Mouse (Mus musculus): ENCODE results near the gene Engase. TPM values are rescaled to one million over a fixed set of nuclear protein-coding genes. Genes with fewer than 3 reads are reported as not detected.

The Engase gene
- polyA plus RNA-seq (2015; fragmentation: Nextera tagmentation; extraction: Ambion mirVana), result 6.5 and 8.7 TPM in 2 replicates

GRCm38 (mm10) chr11:118476396-118477373 lies at the start of gene Engase:
Gene Engase (plus strand): TSS chr11:118476829.
- peak; percentile 99 for ATAC-seq
- Histone ChIP-seq H3K9ac (ENCODE audit: low read depth, low read length) (peak within 1 kb of the TSS; percentile 82), H3K36me3 (ENCODE audit: control insufficient read depth, insufficient read depth, low read length) (no peaks in the 10 kb centered on the region), H3K27me3 (replicated peaks; ENCODE audit: control insufficient read depth, insufficient read depth, low read length) (no peaks in the 10 kb centered on the region), H3K27ac (ENCODE audit: low read depth, low read length) (peak within 1 kb of the TSS; percentile 74; the same call in 1 of the 2 replicates), H3K4me1 (ENCODE audit: control insufficient read depth, insufficient read depth, low read depth, low read length) (peaks cover 10% of the 10 kb centered on the region; the same call in 1 of the 2 replicates), H3K4me2 (ENCODE audit: low read length) (peak within 1 kb of the TSS; percentile 78), H3K9me3 (ENCODE audit: control insufficient read depth, low read length) (no peaks in the 10 kb centered on the region), H3K4me3 (ENCODE audit: low read length) (peak within 1 kb of the TSS; percentile 73)
- under 1% methylated on average over 57 of the region's 57 CpGs for WGBS

- Histone ChIP-seq H3K4me2 (ENCODE audit: low read length) (no peak overlapping the region; the same call in 1 of the 2 replicates), H3K4me1 (ENCODE audit: control insufficient read depth, insufficient read depth, low read depth, low read length) (peaks cover 30% of the 10 kb centered on the region), H3K9me3 (ENCODE audit: control insufficient read depth, low read length) (no peaks in the 10 kb centered on the region), H3K27me3 (replicated peaks; ENCODE audit: control insufficient read depth, insufficient read depth, low read length) (0 out of 2 replicates have a peak, but pooled peaks cover under 1% of the 10 kb centered on the region), H3K27ac (ENCODE audit: low read depth, low read length) (no peak overlapping the region), H3K36me3 (ENCODE audit: control insufficient read depth, insufficient read depth, low read length) (no peaks in the 10 kb centered on the region), H3K9ac (ENCODE audit: low read depth, low read length) (no peak overlapping the region), H3K4me3 (ENCODE audit: low read length) (no peak overlapping the region)
- 42% methylated on average over 3 of the region's 3 CpGs for WGBS
- ATAC-seq, result no peak
Observed at GRCm38 (mm10) chr11:118427266-118427779, 49.3 kb upstream of the Engase start.

GRCm38 (mm10) chr11:118427986-118428385 lies 48.6 kb upstream of the Engase start, which contains the start of gene C1qtnf1:
Gene C1qtnf1 (plus strand): TSS chr11:118428203.
- peaks cover 30% of the 10 kb centered on the region for H3K4me1 ChIP-seq (ENCODE audit: control insufficient read depth, insufficient read depth, low read depth, low read length)
- no peaks in the 10 kb centered on the region for H3K36me3 ChIP-seq (ENCODE audit: control insufficient read depth, insufficient read depth, low read length)
- H3K27ac ChIP-seq (ENCODE audit: low read depth, low read length), result peak within 1 kb of the TSS; percentile 36; the same call in 1 of the 2 replicates
- 0% methylated on average over 8 of the region's 8 CpGs for WGBS
- ATAC-seq, result no peak
- H3K9ac ChIP-seq (ENCODE audit: low read depth, low read length), result peak within 1 kb of the TSS; percentile 25
- no peaks in the 10 kb centered on the region for H3K27me3 ChIP-seq (replicated peaks; ENCODE audit: control insufficient read depth, insufficient read depth, low read length)
- peak within 1 kb of the TSS; percentile 46 for H3K4me2 ChIP-seq (ENCODE audit: low read length)
- peak within 1 kb of the TSS; percentile 30 for H3K4me3 ChIP-seq (ENCODE audit: low read length)
- H3K9me3 ChIP-seq (ENCODE audit: control insufficient read depth, low read length), result no peaks in the 10 kb centered on the region

GRCm38 (mm10) chr11:118428460-118428868 lies 48.2 kb upstream of the Engase start:
- peak overlapping the region; percentile 20 for H3K9ac ChIP-seq (ENCODE audit: low read depth, low read length)
- H3K4me2 ChIP-seq (ENCODE audit: low read length), result peak overlapping the region; percentile 46
- 11% methylated on average over 11 of the region's 11 CpGs for whole genome bisulfite sequencing
- H3K27ac ChIP-seq (ENCODE audit: low read depth, low read length), result peak overlapping the region; percentile 36; the same call in 1 of the 2 replicates
- no peaks in the 10 kb centered on the region for H3K36me3 ChIP-seq (ENCODE audit: control insufficient read depth, insufficient read depth, low read length)
- no peaks in the 10 kb centered on the region for H3K27me3 ChIP-seq (replicated peaks; ENCODE audit: control insufficient read depth, insufficient read depth, low read length)
- H3K4me1 ChIP-seq (ENCODE audit: control insufficient read depth, insufficient read depth, low read depth, low read length), result peaks cover 28% of the 10 kb centered on the region
- peak overlapping the region; percentile 30 for H3K4me3 ChIP-seq (ENCODE audit: low read length)
- H3K9me3 ChIP-seq (ENCODE audit: control insufficient read depth, low read length), result no peaks in the 10 kb centered on the region
- no peak for ATAC-seq

- peaks cover 27% of the 10 kb centered on the region for H3K4me1 ChIP-seq (ENCODE audit: control insufficient read depth, insufficient read depth, low read depth, low read length)
- H3K4me3 ChIP-seq (ENCODE audit: low read length), result peak overlapping the region; percentile 30
- peak overlapping the region; percentile 46 for H3K4me2 ChIP-seq (ENCODE audit: low read length)
- 0 out of 2 replicates have a peak overlapping the region, but pooled peaks have one; percentile 36 for H3K27ac ChIP-seq (ENCODE audit: low read depth, low read length)
- WGBS, result 63% methylated on average over 8 of the region's 8 CpGs
- H3K9me3 ChIP-seq (ENCODE audit: control insufficient read depth, low read length), result no peaks in the 10 kb centered on the region
- ATAC-seq, result no peak
- H3K27me3 ChIP-seq (replicated peaks; ENCODE audit: control insufficient read depth, insufficient read depth, low read length), result no peaks in the 10 kb centered on the region
- H3K36me3 ChIP-seq (ENCODE audit: control insufficient read depth, insufficient read depth, low read length), result no peaks in the 10 kb centered on the region
- peak overlapping the region; percentile 25 for H3K9ac ChIP-seq (ENCODE audit: low read depth, low read length)
Observed at GRCm38 (mm10) chr11:118428944-118429709, 47.5 kb upstream of the Engase start.

- peak overlapping the region; percentile 27; the same call in 1 of the 2 replicates for H3K4me2 ChIP-seq (ENCODE audit: low read length)
- peaks cover 27% of the 10 kb centered on the region for H3K4me1 ChIP-seq (ENCODE audit: control insufficient read depth, insufficient read depth, low read depth, low read length)
- H3K27me3 ChIP-seq (replicated peaks; ENCODE audit: control insufficient read depth, insufficient read depth, low read length), result no peaks in the 10 kb centered on the region
- H3K27ac ChIP-seq (ENCODE audit: low read depth, low read length), result no peak overlapping the region
- H3K4me3 ChIP-seq (ENCODE audit: low read length), result no peak overlapping the region
- no peaks in the 10 kb centered on the region for H3K9me3 ChIP-seq (ENCODE audit: control insufficient read depth, low read length)
- no peaks in the 10 kb centered on the region for H3K36me3 ChIP-seq (ENCODE audit: control insufficient read depth, insufficient read depth, low read length)
- H3K9ac ChIP-seq (ENCODE audit: low read depth, low read length), result no peak overlapping the region
- WGBS, result 30% methylated on average over 4 of the region's 4 CpGs
- ATAC-seq, result no peak
Observed at GRCm38 (mm10) chr11:118430291-118430885, 46.2 kb upstream of the Engase start.

GRCm38 (mm10) chr11:118431100-118431948 lies 45.3 kb upstream of the Engase start:
- Histone ChIP-seq H3K4me3 (ENCODE audit: low read length) (no peak overlapping the region), H3K27me3 (replicated peaks; ENCODE audit: control insufficient read depth, insufficient read depth, low read length) (no peaks in the 10 kb centered on the region), H3K9me3 (ENCODE audit: control insufficient read depth, low read length) (no peaks in the 10 kb centered on the region), H3K36me3 (ENCODE audit: control insufficient read depth, insufficient read depth, low read length) (no peaks in the 10 kb centered on the region), H3K9ac (ENCODE audit: low read depth, low read length) (no peak overlapping the region), H3K4me2 (ENCODE audit: low read length) (no peak overlapping the region), H3K4me1 (ENCODE audit: control insufficient read depth, insufficient read depth, low read depth, low read length) (peaks cover 28% of the 10 kb centered on the region), H3K27ac (ENCODE audit: low read depth, low read length) (no peak overlapping the region)
- no peak for ATAC-seq
- 74% methylated on average over 16 of the region's 16 CpGs for WGBS

GRCm38 (mm10) chr11:118433398-118433868 lies 43.2 kb upstream of the Engase start:
- peaks cover 31% of the 10 kb centered on the region for H3K4me1 ChIP-seq (ENCODE audit: control insufficient read depth, insufficient read depth, low read depth, low read length)
- WGBS, result 59% methylated on average over 10 of the region's 10 CpGs

More at GRCm38 (mm10) chr11:118433398-118433868, 43.2 kb upstream of the Engase start:
- Histone ChIP-seq H3K27ac (ENCODE audit: low read depth, low read length) (no peak overlapping the region), H3K9ac (ENCODE audit: low read depth, low read length) (peak overlapping the region; percentile 18; the same call in 1 of the 2 replicates), H3K9me3 (ENCODE audit: control insufficient read depth, low read length) (no peaks in the 10 kb centered on the region), H3K36me3 (ENCODE audit: control insufficient read depth, insufficient read depth, low read length) (no peaks in the 10 kb centered on the region), H3K4me3 (ENCODE audit: low read length) (no peak overlapping the region), H3K4me2 (ENCODE audit: low read length) (peak overlapping the region; percentile 41), H3K27me3 (replicated peaks; ENCODE audit: control insufficient read depth, insufficient read depth, low read length) (no peaks in the 10 kb centered on the region)
- ATAC-seq, result no peak
